Comparison of ENCODE assay signal across 10 mouse cellular contexts in genomic region chr2:113756924-113757524, GRCm38 (mm10). TPM values are rescaled to one million over a fixed set of nuclear protein-coding genes. Genes with fewer than 3 reads are reported as not detected.
A peak's percentile ranks its signal among the peaks of the same experiment; 100 is the strongest.
DNase-seq lines count a peak whose midpoint lies in the region; ATAC-seq and TF ChIP-seq lines count a peak whose summit lies in the region.
"Had no signal": no experiment of that assay in that cellular context is flagged by ENCODE, and none has a peak within 500 bp of the region (broad histone marks: within the 10 kb centered on the region; RNA-seq: fewer than 3 reads in every experiment).

No protein-coding gene starts in this region.

- peaks cover 30% of the 10 kb centered on the region for H3K4me1 ChIP-seq in embryonic facial prominence, embryonic 13.5 days
- H3K4me1 ChIP-seq in intestine, postnatal 0 days (replicated peaks; ENCODE audit: control insufficient read depth, insufficient read depth, low read length): no peaks in the 10 kb centered on the region
- H3K4me1 ChIP-seq in olfactory bulb, adult 2 months (ENCODE audit: control insufficient read depth, insufficient read depth, low read length): peaks cover 17% of the 10 kb centered on the region
- H3K4me1 ChIP-seq in kidney, adult 2 months (ENCODE audit: control insufficient read depth, insufficient read depth, low read length): no peaks in the 10 kb centered on the region

- ATAC-seq in embryonic facial prominence, embryonic 13.5 days (ENCODE audit: insufficient number of reproducible peaks, insufficient read depth, low FRiP score, low TSS enrichment, low read depth): no peak
- no peak for ATAC-seq in intestine, postnatal 0 days

- intact Hi-C loops in left cerebral cortex, adult 2 months (cut with DNase I): no loop called here

- no peaks in the 10 kb centered on the region for H3K36me3 ChIP-seq in embryonic facial prominence, embryonic 13.5 days
- no peaks in the 10 kb centered on the region for H3K36me3 ChIP-seq in intestine, postnatal 0 days (ENCODE audit: control insufficient read depth, insufficient read depth)
- no peaks in the 10 kb centered on the region for H3K36me3 ChIP-seq in kidney, adult 2 months (ENCODE audit: control insufficient read depth, insufficient read depth, low read length)

- no peak for DNase-seq in left cerebral cortex, adult 2 months (ENCODE audit: extremely low spot score in 1 of 2, low spot score in 2 of 2)
- no peak for DNase-seq in left cerebral cortex, adult 11 months (ENCODE audit: low spot score)
- no peak for DNase-seq in T-cell, adult 2 months (ENCODE audit: low spot score)
- DNase-seq in gastrocnemius, adult 8-10 months (ENCODE audit: low spot score in 2 of 2): no peak
- DNase-seq in kidney, adult 2 months: no peak

- no peak overlapping the region for H3K27ac ChIP-seq in left cerebral cortex, adult 2 months
- H3K27ac ChIP-seq in embryonic facial prominence, embryonic 13.5 days: no peak overlapping the region
- H3K27ac ChIP-seq in intestine, postnatal 0 days (ENCODE audit: low read depth, low read length): no peak overlapping the region; the same call in 1 of the 2 replicates
- H3K27ac ChIP-seq in olfactory bulb, adult 2 months (ENCODE audit: insufficient read depth, low read depth, low read length): no peak overlapping the region
- H3K27ac ChIP-seq in kidney, adult 2 months (ENCODE audit: insufficient read depth, low read depth, low read length): no peak overlapping the region

- H3K4me3 ChIP-seq in left cerebral cortex, adult 2 months: peak overlapping the region; percentile 49
- H3K4me3 ChIP-seq in embryonic facial prominence, embryonic 13.5 days: peak overlapping the region; percentile 58
- peak overlapping the region; percentile 43 for H3K4me3 ChIP-seq in intestine, postnatal 0 days (ENCODE audit: low read depth, low read length)
- peak overlapping the region; percentile 47 for H3K4me3 ChIP-seq in olfactory bulb, adult 2 months (ENCODE audit: insufficient read depth, low read depth, low read length)
- no peak overlapping the region for H3K4me3 ChIP-seq in kidney, adult 2 months (ENCODE audit: insufficient read depth, low read depth, low read length)

- no peak for TF ChIP-seq POLR2A in olfactory bulb, adult 2 months (IDR thresholded peaks at IDR 0.05; ENCODE audit: insufficient read depth, low read depth, low read length)
- TF ChIP-seq POLR2A in kidney, adult 2 months (IDR thresholded peaks at IDR 0.05; ENCODE audit: low read depth, low read length): no peak

- H3K4me2 ChIP-seq in embryonic facial prominence, embryonic 13.5 days: peak overlapping the region; percentile 98
- peak overlapping the region; percentile 66 for H3K4me2 ChIP-seq in intestine, postnatal 0 days (replicated peaks; ENCODE audit: low read depth)

- no peak for TF ChIP-seq CTCF in left cerebral cortex, adult 2 months (IDR thresholded peaks at IDR 0.05)
- no peak for TF ChIP-seq CTCF in intestine, postnatal 0 days (IDR thresholded peaks at IDR 0.05; ENCODE audit: low read depth)
- TF ChIP-seq CTCF in olfactory bulb, adult 2 months (IDR thresholded peaks at IDR 0.05; ENCODE audit: insufficient read depth, low read depth, low read length): no peak
- no peak for TF ChIP-seq CTCF in kidney, adult 2 months (conservative IDR thresholded peaks at IDR 0.05; ENCODE audit: insufficient read depth, insufficient read length, low read depth, low read length)

- peak overlapping the region; percentile 65 for H3K9ac ChIP-seq in embryonic facial prominence, embryonic 13.5 days
- H3K9ac ChIP-seq in intestine, postnatal 0 days (ENCODE audit: low read depth, low read length): 0 out of 2 replicates have a peak overlapping the region, but pooled peaks have one; percentile 17

- peaks cover 60% of the 10 kb centered on the region for H3K27me3 ChIP-seq in embryonic facial prominence, embryonic 13.5 days
- H3K27me3 ChIP-seq in intestine, postnatal 0 days (replicated peaks; ENCODE audit: control insufficient read depth, insufficient read depth, low read length): peaks cover 30% of the 10 kb centered on the region
- H3K27me3 ChIP-seq in kidney, adult 2 months (replicated peaks; ENCODE audit: control insufficient read depth, insufficient read depth, low read length): no peaks in the 10 kb centered on the region; the same call in 1 of the 2 replicates

- under 1% methylated on average over 12 of the region's 12 CpGs for WGBS in embryonic facial prominence, embryonic 13.5 days
- WGBS in intestine, postnatal 0 days: 6% methylated on average over 12 of the region's 12 CpGs
- 6% methylated on average over 12 of the region's 12 CpGs for WGBS in olfactory bulb, adult 2 months
- WGBS in kidney, adult 2 months: 6% methylated on average over 12 of the region's 12 CpGs

- H3K9me3 ChIP-seq in embryonic facial prominence, embryonic 13.5 days: no peaks in the 10 kb centered on the region
- H3K9me3 ChIP-seq in intestine, postnatal 0 days (ENCODE audit: control insufficient read depth): no peaks in the 10 kb centered on the region

RNA-seq across cellular contexts. Expression of gene Grem1, which starts 1.4 kb away (rescaled TPM):
- total RNA-seq in left cerebral cortex, adult 2 months (2021): 1 to 10 TPM; 1.5 TPM
- 1.9 and 2.2 TPM in 2 replicates for polyA plus RNA-seq in embryonic facial prominence, embryonic 13.5 days (2015; fragmentation: Nextera tagmentation; extraction: Ambion mirVana)
- polyA plus RNA-seq in intestine, postnatal 0 days (2015; fragmentation: Nextera tagmentation; extraction: Ambion mirVana): 11.0 and 15.8 TPM in 2 replicates
- not detected in 2 replicates for polyA plus RNA-seq in olfactory bulb, adult 2 months (2012; ENCODE audit: insufficient read depth, insufficient read length, low replicate concordance, missing spikeins)
- total RNA-seq in gastrocnemius, adult 8-10 months (2022): under 1 TPM in 1 of 4 experiments, not detected in 3; 0.08 TPM
- polyA plus RNA-seq in kidney, adult 2 months (2012; rRNA removed): 0.04 and 0.38 TPM in 2 replicates
- total RNA-seq: heart, postnatal 10 days; neutrophil, adult 5-6 weeks had no signal
